Mouse (Mus musculus) neural tube, embryonic 14.5 days (tissue): ENCODE results near the gene Klf1. TPM values are rescaled to one million over a fixed set of nuclear protein-coding genes. Genes with fewer than 3 reads are reported as not detected.
A peak's percentile ranks its signal among the peaks of the same experiment; 100 is the strongest.

Experiments used
- ATAC-seq: fragments of 200-750 bp; cut with Nextera tagmentation; 2 replicates; pipeline ENCODE4 v1.8.0; 2017; ENCODE audit warnings: low read depth, mild to moderate bottlenecking, moderate TSS enrichment, moderate library complexity
- H3K27ac ChIP-seq: fragments of 300-500 bp; sonication (generic); 2 replicates; pipeline ENCODE4 v1.5.1; 2014; ENCODE audit warnings: low read depth, mild to moderate bottlenecking, control low read depth, low read length, moderate library complexity, mixed read lengths
- H3K27me3 ChIP-seq: fragments of 300-500 bp; sonication (generic); 2 replicates; pipeline ENCODE4 v1.6.1; 2014; ENCODE audit warnings: low read length; ENCODE audit not compliant: control insufficient read depth, insufficient read depth
- H3K36me3 ChIP-seq: fragments of 300-500 bp; sonication (generic); 2 replicates; pipeline ENCODE4 v1.6.1; 2014; ENCODE audit warnings: low read length, mixed read lengths; ENCODE audit not compliant: control insufficient read depth, insufficient read depth
- H3K4me1 ChIP-seq: fragments of 300-500 bp; sonication (generic); 2 replicates; pipeline ENCODE4 v1.6.1; 2014; ENCODE audit warnings: low read length; ENCODE audit not compliant: control insufficient read depth, insufficient read depth
- H3K4me2 ChIP-seq: fragments of 300-500 bp; sonication (generic); 2 replicates; pipeline ENCODE4 v1.6.1; 2014; ENCODE audit warnings: mild to moderate bottlenecking, low read depth, low read length, control low read depth
- H3K4me3 ChIP-seq: fragments of 300-500 bp; sonication (generic); 2 replicates; pipeline ENCODE4 v1.5.1; 2014; ENCODE audit warnings: low read depth, low read length, control low read depth, mixed read lengths
- H3K9ac ChIP-seq: fragments of 300-500 bp; sonication (generic); replicated peaks from 2 replicates; pipeline ENCODE4 v1.6.1; 2014; ENCODE audit warnings: low read depth, mild to moderate bottlenecking, control low read depth, low read length, mixed read lengths
- H3K9me3 ChIP-seq: fragments of 300-500 bp; sonication (generic); 2 replicates; pipeline ENCODE4 v1.6.1; 2016; ENCODE audit warnings: low read length; ENCODE audit not compliant: control insufficient read depth
- WGBS: fragments of 180-500 bp; shearing (Covaris S2); extraction: QIAGEN DNeasy Blood & Tissue Kit; methylation state at CpG from one replicate; pipeline ENCODE4 v1.1.7; 2014; 5-methylcytosine and 5-hydroxymethylcytosine counted together
- polyA plus RNA-seq: library from polyadenylated mRNA; unstranded; fragments of >200 nt; fragmentation: Nextera tagmentation; extraction: Ambion mirVana; gene quantifications from 2 replicates; pipeline ENCODE4 v1.2.1, GENCODE M21; 2014

The Klf1 gene
- polyA plus RNA-seq, 1 experiment from 2014 or later, result 0.44 TPM

DNA sequence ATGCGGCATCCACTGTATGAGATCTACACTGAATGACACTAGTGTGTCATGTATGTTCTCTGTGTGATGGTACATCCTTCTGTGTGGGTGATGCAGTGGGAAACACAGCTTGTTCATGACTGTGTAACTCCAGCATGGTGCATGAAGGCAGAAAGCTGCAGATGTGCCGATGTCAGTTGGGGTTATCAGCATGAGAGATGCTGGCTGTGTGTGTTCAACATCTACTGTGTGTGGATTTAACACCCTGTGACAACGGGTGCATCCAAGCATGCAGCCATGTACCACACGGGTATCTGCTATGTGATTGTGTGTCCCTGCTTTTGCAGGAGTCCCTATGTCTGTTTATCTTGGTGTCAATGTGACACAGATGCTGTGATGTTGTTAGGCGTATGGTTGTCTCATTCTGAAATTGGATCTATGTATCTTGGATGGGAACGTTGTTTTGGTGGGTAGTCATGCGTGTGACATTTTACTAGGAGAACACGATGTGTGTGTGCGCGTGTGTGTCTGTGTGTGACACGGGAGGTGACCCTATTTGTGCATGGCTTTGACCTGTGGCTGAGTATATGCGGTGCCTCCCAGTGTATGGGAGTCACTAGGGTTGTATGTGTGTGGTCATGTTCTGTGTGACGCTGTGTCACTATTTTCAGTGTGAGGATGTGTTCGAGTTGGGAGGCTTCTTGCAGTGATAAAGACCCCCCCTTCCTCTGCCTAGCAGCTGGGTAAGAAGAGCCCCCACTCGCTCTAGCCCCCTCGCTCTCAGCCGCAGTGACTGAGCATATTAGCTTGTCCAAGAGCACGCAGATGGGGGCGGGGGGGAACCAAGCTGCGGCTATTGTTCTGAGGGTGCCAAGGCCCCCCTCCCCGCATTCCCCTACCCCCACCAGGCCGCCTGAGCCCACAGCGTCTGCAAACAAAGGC lies 34.6 kb downstream of the Klf1 start:
- Histone ChIP-seq H3K4me3 (peak overlapping the region; percentile 98), H3K27ac (peak overlapping the region; percentile 96), H3K4me2 (peak overlapping the region; percentile 97), H3K27me3 (peaks cover 2% of the 10 kb centered on the region; the same call in 1 of the 2 replicates), H3K9me3 (no peaks in the 10 kb centered on the region), H3K36me3 (peaks cover 5% of the 10 kb centered on the region; the same call in 1 of the 2 replicates), H3K9ac (peak overlapping the region; percentile 99), H3K4me1 (peaks cover 22% of the 10 kb centered on the region)
- ATAC-seq, result peak; percentile 55
- 11% methylated on average over 23 of the region's 23 CpGs for WGBS

DNA sequence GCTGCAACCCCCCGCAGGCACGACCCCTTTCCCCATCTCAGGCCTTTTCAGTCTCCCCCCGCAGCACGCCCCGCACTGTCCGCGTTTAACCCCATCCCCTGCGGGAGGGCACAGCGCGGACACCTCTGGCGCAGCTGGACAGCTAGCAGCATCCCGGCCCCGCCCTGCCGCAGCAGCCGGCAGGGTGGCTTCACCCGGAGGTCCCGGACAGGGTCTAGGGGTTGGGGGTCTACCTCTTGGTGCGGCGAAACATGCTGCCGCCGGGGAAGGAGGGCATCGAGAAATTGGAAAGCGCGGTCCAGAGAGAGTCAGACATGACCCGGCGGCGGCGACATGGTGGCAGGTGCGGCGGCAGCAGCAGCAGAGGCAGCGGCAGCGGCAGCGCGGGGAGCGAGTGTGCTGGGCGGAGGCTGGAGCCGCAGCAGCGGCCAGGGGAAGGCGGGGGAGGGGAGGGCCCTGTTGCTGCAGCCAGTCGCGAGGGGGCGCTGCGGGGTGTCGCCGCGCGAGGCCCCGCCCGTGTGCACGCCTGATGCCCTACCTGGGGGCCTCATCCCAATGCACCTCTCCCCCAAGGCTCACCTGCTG lies 35.3 kb downstream of the Klf1 start, which contains the start of gene Mast1:
Mast1 (minus strand) TSS at position 398 of the 585 bp plus-strand sequence.
- Histone ChIP-seq H3K36me3 (peaks cover 5% of the 10 kb centered on the region; the same call in 1 of the 2 replicates), H3K4me1 (peaks cover 22% of the 10 kb centered on the region), H3K27ac (peak within 1 kb of the TSS; percentile 96), H3K9me3 (no peaks in the 10 kb centered on the region), H3K9ac (peak within 1 kb of the TSS; percentile 99), H3K27me3 (peaks cover 2% of the 10 kb centered on the region; the same call in 1 of the 2 replicates), H3K4me3 (peak within 1 kb of the TSS; percentile 98), H3K4me2 (peak within 1 kb of the TSS; percentile 97)
- under 1% methylated on average over 40 of the region's 50 CpGs for WGBS
- ATAC-seq, result peak; percentile 59

DNA sequence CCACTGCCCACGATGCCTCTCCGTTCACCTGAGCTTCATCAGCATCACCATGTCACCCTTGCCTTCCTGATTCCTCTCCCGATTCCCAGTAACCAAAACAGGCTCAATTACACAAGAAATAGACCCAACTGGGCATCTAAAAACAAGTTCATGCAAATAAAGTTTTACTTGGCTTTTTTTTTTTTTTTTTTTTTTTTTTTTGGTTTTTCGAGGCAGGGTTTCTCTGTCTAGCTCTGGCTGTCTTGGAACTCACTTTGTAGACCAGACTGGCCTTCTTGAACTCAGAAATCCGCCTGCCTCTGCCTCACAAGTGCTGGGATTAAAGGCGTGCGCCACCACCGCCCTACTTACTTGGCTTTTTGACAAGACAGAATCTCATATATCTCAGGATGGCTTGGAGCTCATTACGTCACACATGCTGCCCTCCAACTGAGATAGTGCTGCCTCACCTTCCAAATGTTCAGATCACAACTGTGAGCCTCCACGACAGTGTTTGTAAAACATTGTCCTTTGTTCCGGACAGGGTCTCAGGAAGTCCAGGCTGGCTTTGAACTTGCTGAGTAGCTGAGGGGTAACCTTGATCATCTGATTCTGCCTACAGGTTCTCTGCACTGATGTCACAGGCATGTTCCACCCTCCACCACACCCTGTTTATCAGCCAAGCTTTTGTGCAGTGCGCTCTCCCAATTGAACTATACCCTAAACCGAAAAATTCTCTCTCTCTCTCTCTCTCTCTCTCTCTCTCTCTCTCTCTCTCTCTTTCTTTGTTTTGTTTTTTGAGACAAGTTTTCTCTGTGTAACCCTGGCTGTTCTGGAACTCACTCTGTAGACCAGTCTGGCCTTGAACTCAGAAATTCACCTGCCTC lies 36.1 kb downstream of the Klf1 start:
- 60% methylated on average over 13 of the region's 13 CpGs for WGBS

DNA sequence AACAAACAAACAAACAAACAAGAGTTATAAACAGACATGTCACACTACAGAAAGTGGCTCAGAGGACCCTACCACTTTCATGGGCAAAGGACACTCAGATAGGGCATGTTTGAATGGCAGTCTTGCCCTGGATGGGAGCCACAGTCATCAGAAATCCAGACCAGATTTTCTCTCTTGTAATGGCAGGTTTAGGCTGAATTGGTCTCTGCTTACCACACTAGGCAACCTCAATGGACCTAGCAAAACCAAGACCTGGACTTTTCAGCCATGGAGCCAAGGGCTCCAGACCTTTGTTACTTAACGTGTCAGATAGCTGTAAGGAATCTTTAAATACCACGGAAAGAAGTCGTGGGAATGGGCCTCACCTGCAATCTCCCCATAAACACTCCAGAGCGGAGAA lies 42.0 kb downstream of the Klf1 start:
- ATAC-seq, result no peak
- WGBS, result 20% methylated on average over 4 of the region's 4 CpGs
- Histone ChIP-seq H3K4me3 (no peak overlapping the region), H3K27ac (no peak overlapping the region), H3K4me2 (peak overlapping the region; percentile 69; the same call in 1 of the 2 replicates), H3K9ac (no peak overlapping the region), H3K36me3 (no peaks in the 10 kb centered on the region), H3K27me3 (peaks cover 5% of the 10 kb centered on the region; the same call in 1 of the 2 replicates), H3K4me1 (0 out of 2 replicates have a peak, but pooled peaks cover 4% of the 10 kb centered on the region), H3K9me3 (no peaks in the 10 kb centered on the region)

More for the DNA sequence above, 36.1 kb downstream of the Klf1 start:
- H3K4me2 ChIP-seq, result peak overlapping the region; percentile 97
- H3K27ac ChIP-seq, result peak overlapping the region; percentile 96; the same call in 1 of the 2 replicates
- peaks cover 2% of the 10 kb centered on the region; the same call in 1 of the 2 replicates for H3K27me3 ChIP-seq
- peaks cover 22% of the 10 kb centered on the region for H3K4me1 ChIP-seq
- no peaks in the 10 kb centered on the region for H3K9me3 ChIP-seq
- no peak for ATAC-seq
- no peaks in the 10 kb centered on the region; the same call in 1 of the 2 replicates for H3K36me3 ChIP-seq
- H3K9ac ChIP-seq, result peak overlapping the region; percentile 99
- peak overlapping the region; percentile 98 for H3K4me3 ChIP-seq

DNA sequence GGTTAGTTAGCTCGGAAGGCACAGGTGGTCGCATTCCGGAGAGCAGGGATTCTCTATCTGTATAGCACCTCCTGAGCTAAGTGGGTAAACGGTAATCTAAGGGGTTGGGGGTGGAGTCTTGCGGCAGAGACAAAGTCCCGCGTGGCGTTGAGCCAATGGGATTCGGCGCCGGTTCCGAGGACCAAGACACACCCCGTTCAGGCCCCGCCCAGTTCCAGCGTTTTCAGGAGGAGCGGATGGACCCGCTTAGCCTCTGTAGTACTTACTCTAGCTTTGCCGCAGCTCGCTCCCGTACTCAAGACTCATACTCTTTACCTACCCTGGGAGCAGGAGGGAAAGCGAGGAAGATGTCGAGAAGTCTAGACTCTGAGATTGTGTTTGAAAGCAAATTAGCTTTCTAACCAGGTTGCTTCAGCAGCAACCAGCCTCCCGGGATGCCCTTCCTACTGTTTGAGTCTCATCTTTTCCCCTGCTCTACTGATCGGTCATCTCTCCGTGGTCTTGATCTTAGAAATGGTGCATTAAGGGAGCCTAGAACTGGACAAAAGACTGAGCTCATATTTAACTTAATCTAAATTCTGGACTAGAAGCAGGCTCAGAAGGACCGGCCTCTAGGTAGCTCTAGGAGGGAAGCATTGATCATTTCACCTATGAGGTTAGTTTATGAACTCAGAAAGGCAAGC lies 42.9 kb downstream of the Klf1 start:
- 0 out of 2 replicates have a peak, but pooled peaks have one; percentile 29 for ATAC-seq
- Histone ChIP-seq H3K27me3 (peaks cover 5% of the 10 kb centered on the region; the same call in 1 of the 2 replicates), H3K27ac (no peak overlapping the region), H3K4me2 (peak overlapping the region; percentile 69), H3K9me3 (no peaks in the 10 kb centered on the region), H3K4me3 (peak overlapping the region; percentile 69), H3K9ac (0 out of 2 replicates have a peak overlapping the region, but pooled peaks have one; percentile 84), H3K4me1 (0 out of 2 replicates have a peak, but pooled peaks cover 4% of the 10 kb centered on the region), H3K36me3 (no peaks in the 10 kb centered on the region)
- WGBS, result 3% methylated on average over 26 of the region's 26 CpGs

DNA sequence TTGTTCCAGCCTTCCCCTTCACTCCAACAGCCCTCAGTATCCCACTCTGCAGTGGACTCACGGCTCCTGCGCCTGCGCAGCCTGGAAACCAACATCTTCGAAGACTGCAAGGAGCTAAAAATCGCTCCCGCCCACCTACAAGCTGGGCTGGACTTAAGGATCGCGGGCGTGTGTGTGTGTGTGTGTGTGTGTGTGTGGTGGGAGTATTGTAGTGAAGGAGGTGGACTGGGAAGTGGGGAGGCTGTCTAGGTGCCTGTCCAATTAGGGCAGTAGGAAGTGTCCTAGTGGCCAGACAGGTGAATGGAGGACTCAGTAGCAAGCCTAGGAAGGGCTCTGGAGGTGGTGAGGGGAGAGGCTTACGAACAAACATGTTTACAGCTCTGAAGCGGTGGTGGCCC lies 43.5 kb downstream of the Klf1 start:
- Histone ChIP-seq H3K9ac (peak overlapping the region; percentile 84), H3K4me2 (peak overlapping the region; percentile 69), H3K27me3 (peaks cover 5% of the 10 kb centered on the region; the same call in 1 of the 2 replicates), H3K4me1 (0 out of 2 replicates have a peak, but pooled peaks cover 4% of the 10 kb centered on the region), H3K27ac (peak overlapping the region; percentile 79), H3K36me3 (no peaks in the 10 kb centered on the region), H3K4me3 (peak overlapping the region; percentile 69), H3K9me3 (no peaks in the 10 kb centered on the region)
- WGBS, result 2% methylated on average over 11 of the region's 11 CpGs
- ATAC-seq, result peak; percentile 59

DNA sequence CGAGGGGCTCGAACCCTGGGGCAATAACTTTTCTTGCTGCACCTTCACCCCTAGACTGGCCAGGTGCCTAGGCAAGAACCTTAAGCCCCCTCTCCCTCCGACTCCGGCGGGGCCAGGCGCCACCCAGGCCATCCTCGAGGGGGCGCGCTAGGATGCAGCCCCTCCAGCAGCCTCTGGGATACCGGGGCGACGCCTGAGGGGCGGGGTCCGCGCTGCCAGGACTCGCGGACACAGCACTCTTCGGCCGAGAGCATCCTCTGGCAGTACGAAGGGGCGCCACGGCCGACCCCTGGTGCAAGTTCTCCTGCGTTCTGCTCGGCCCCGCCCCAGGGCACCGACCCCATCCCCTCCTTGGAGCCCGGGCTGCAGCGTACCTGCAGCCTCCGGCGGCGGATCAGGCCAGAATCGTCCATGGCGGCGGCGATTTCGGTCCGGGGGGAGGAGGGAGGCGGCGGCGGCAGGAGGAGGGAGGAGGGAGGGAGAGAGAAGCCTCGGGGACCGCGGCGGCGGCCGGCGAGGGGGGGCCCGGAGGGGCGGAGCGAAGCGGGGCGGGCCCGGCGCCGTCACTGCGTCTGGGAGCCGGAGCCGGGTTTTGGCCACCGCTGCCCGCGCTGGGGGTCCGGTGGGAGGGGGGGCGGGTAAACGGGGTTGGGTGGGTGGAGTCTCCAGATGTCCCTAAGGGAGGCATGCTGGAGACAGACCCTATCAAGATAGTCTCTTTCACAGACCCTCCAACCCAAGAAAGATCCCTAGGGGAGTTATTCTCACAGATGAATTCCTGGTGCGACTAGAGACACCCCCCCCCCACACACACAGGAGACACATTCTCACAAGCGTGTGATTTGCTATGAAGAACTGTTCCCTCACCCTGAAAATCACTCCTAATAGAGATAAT lies 44.2 kb downstream of the Klf1 start:
- peak overlapping the region; percentile 79 for H3K27ac ChIP-seq
- no peaks in the 10 kb centered on the region for H3K9me3 ChIP-seq
- H3K4me1 ChIP-seq, result 0 out of 2 replicates have a peak, but pooled peaks cover 4% of the 10 kb centered on the region
- under 1% methylated on average over 45 of the region's 67 CpGs for WGBS
- H3K36me3 ChIP-seq, result no peaks in the 10 kb centered on the region
- peak overlapping the region; percentile 69 for H3K4me3 ChIP-seq
- ATAC-seq, result peak; percentile 66
- H3K4me2 ChIP-seq, result peak overlapping the region; percentile 69
- peak overlapping the region; percentile 84 for H3K9ac ChIP-seq
- peaks cover 10% of the 10 kb centered on the region for H3K27me3 ChIP-seq
